Mouse (Mus musculus) embryonic stem cell, embryonic (primary cell): Measurements from ENCODE around the gene Abcc4.
"Not testable (repeated sequence)": the region's sequence is repeated elsewhere in the genome, so short reads cannot be mapped to it uniquely, and the experiment has no call there.

Experiments used
- CTCF ChIA-PET, 4 experiments: fragments of 300-600 bp in 2 of 4; fragments of 350-600 bp in 2 of 4; sonication (Branson Sonifier 250); formaldehyde crosslinking; loops; one replicate each; lab custom pipeline; 2022; ENCODE audit warnings: inconsistent platforms in 2 of 4; lab: Charles Lee
- POLR2A ChIA-PET, 4 experiments: fragments of 300-600 bp in 2 of 4; fragments of 350-600 bp in 2 of 4; sonication (Branson Sonifier 250); formaldehyde crosslinking; loops; one replicate each; lab custom pipeline; 2022; ENCODE audit warnings: antibody characterized with exemption in 4 of 4, inconsistent platforms in 1 of 4; lab: Charles Lee

Gene Abcc4

DNA sequence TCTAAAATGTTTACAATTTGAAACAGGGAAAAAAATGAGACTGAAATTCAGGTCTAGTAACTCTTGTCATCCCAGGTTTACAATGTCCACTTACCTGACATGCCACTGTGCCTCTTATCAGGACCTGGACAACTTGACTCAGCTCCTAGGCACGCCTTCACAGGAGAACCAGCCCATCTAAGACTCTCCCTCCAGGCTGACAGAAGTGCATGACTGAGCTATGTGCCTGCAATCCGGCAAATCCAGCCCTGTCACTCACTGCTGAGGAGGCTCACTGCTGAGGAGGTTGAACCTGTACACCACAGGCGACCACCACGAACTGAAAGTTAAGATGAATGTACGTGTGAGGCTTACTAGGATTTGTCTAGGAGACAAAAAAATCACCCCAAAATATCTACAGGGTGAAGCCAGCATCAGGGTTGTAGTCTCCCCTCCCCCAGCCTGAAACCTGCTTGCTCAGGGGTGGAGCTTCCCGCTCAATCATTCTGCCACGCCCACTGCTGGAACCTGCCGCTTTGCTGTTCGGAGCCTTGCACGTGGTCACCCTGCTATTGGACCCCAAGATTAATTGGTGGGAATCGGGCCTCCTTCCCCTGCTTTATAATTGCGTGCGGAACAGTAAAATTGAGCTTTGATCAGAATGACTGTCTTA is 63.0 kb downstream of the Abcc4 start:
- POLR2A ChIA-PET: interaction anchor here in 1 of 4 experiments (0.6 to 1.9 kb wide), 6 partner anchors 11 to 31 kb away, joined by 3 to 4 read pairs (median 3); no protein-coding TSS in a partner anchor
- CTCF ChIA-PET: not testable (repeated sequence)

DNA sequence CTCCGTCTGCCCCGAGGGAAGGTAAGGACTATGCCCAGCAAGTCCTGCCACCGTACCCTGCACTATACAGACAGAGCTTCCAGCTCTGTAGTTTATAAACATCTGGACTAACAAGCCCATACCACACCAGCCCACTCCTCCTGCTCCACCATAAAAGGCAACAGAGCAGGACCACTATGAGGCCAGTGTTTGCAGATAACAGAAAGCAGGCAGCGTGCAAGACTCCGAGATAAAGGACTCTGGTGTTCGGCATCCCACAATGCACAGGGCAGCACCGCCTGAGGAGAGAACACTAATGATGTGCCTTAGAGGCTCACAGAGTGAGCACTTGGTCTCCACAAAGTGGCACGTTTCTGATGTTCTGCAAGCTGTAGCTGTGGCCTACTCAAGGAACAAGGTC is 63.9 kb downstream of the Abcc4 start:
- POLR2A ChIA-PET: interaction anchor here in 1 of 4 experiments (1.1 to 1.9 kb wide), 4 partner anchors 10 to 18 kb away, joined by 3 to 4 read pairs (median 3); no protein-coding TSS in a partner anchor

DNA sequence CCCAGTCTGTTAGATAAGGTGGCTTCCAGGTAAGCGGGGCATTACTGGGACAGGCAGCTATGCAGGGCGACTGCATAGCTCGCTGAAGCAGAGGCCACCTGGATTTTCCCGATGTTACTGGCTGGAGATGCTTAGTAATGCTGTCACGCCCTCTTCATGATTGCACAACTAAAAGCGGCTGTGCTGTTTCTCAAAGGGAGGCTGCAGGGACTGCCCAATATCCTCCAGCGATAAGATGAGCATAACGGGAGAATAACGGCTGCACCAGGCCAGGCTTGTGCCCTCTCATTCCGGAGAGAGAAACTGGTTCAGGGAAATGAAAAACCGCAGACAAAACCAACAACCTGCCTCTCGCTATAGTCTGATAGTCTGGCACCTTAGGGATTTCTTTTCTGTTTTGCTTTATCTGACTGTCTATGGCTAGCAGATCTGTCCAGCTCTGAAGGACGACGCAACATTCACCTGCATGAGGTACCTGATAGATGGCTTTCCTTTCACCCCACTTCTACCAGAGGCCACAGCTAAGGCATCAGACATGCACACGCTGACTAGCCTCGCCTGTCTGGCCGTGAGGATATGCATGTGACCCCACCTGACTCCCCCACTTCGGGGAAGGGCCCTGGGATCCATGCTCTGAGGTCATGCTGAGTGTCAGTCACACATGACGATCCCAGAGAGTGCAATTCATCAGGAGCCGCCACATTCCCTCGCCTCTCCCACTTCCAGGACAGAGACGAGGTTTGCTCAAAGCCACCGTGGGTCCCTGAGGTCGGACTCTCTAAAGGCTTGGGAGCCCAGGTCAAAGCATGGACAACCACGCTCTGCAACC is 67.4 kb downstream of the Abcc4 start:
- CTCF ChIA-PET: interaction anchor here in 1 of 4 experiments (1.2 to 1.4 kb wide), 2 partner anchors 129 to 326 kb away, joined by 3 to 4 read pairs; no protein-coding TSS in a partner anchor
- POLR2A ChIA-PET: interaction anchor here in 3 of 4 experiments (1.0 to 2.5 kb wide), 7 partner anchors 11 to 402 kb away, joined by 3 to 12 read pairs (median 3); partner anchors contain the start of gene Sox21 (in 1 of the 3)

More for the DNA sequence above, 63.9 kb downstream of the Abcc4 start:
- CTCF ChIA-PET: no interaction called here

DNA sequence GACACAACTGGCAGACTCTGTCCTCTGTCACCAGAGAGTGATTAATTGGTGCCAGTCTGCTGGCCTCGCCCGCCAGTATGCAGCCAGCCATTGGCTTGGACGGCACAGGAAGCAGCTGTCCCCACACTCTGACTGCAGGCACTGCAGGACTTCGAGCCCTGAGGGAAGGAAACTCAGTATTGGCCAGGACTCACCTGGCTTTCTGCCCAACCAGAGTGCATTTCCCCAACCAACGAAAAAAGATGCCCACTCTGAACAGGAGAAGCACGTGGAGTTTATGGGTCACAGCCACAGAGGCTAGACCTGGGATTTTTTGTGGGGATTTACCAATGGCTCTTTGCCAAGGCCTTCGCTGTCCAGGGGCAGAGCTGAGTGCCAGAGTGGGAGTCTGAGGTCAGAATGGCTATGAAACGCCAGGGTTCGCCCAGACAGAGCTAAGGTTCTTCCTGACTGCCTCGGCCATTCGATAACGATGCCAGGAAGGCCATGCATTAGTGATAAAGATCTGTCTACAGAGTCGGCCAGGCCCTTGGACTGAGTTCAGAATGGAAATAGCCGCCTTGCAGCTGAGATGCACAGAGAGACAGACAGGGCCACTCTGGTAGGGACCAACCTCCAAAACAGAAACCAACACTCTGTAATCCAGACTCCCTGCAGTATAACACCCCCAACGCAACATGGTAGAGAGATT is 70.4 kb downstream of the Abcc4 start:
- ChIA-PET POLR2A (interaction anchor here in 1 of 4 experiments (0.6 kb wide), 1 partner anchor 23 kb away, joined by 3 read pairs; no protein-coding TSS in a partner anchor), CTCF (interaction anchor here in 1 of 4 experiments (0.6 kb wide), 1 partner anchor 42 kb away, joined by 5 read pairs; no protein-coding TSS in a partner anchor)

DNA sequence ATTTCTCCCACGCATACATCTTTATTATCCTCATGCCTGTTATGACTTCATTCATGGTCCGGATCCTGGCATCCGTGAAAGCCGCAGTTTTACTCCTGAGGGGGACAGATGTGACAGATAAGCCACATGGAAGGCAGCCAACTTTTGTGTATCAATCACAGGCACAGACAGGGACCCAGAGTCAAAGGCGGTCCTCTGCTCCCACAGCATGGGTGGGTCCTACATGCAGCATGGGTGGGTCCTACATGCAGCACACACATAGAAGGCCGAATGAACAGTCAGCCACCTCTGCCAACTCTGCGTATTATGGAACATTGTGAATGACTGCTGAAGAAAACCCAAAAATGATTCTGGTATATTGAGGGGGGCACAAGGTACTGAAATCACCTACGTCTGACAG is 76.4 kb downstream of the Abcc4 start:
- ChIA-PET POLR2A (no interaction called here), CTCF (no interaction called here)

DNA sequence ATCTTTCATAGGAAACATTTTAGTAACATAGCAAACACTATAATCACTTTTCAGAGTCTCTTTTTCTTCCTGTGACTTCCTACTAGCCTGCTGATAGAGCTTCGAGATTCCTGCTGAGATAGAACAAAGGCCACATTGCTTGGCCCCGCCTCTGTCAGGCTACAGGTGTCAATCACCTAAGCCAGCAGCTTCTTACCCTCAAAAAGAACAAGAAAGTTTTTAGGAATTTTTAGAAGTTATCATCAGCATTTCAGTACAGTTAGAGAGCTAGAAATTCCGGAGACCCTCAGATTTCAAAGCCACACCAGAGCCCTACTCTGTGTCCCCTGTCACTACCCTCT is 84.6 kb downstream of the Abcc4 start:
- ChIA-PET POLR2A (interaction anchor here in 2 of 4 experiments (0.7 to 1.6 kb wide), 6 partner anchors 10 to 100 kb away, joined by 3 to 5 read pairs (median 3); no protein-coding TSS in a partner anchor), CTCF (interaction anchor here in 1 of 4 experiments (1.4 kb wide), 1 partner anchor 147 kb away, joined by 5 read pairs; no protein-coding TSS in a partner anchor)

DNA sequence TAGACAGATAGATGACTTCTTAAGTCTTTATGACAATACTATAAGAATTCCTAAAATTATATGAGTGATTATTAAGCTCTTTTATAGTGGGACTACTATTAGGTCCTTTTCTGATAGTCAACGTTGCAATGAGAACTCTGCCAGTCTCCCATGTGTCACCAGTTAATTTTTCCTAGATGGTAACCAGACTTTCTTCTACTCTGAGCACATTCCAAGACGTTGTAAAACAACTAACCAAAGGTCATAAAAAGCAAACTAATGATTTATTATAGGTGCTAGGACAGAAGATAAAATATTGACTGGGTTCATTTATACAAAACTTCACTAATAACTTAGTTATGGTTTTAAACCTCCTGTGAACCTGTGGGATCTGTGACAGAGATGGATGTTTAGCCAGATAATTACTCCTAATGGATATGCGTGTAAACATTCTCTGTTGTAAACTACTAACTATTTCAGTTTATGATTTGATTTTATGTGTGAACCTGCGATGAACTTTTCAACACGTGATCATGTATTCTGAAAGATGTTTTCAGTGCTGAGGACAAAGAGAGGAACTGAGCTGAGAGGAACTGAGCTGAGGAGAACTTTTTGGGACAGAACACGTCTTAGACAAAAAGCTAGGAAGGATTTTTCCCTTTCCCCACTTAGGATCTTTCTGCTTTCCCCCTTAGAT is 85.1 kb downstream of the Abcc4 start:
- CTCF ChIA-PET: interaction anchor here in 1 of 4 experiments (1.4 kb wide), 1 partner anchor 147 kb away, joined by 5 read pairs; no protein-coding TSS in a partner anchor
- POLR2A ChIA-PET: interaction anchor here in 2 of 4 experiments (0.7 to 1.6 kb wide), 4 partner anchors 9 to 100 kb away, joined by 3 to 5 read pairs (median 4); no protein-coding TSS in a partner anchor

DNA sequence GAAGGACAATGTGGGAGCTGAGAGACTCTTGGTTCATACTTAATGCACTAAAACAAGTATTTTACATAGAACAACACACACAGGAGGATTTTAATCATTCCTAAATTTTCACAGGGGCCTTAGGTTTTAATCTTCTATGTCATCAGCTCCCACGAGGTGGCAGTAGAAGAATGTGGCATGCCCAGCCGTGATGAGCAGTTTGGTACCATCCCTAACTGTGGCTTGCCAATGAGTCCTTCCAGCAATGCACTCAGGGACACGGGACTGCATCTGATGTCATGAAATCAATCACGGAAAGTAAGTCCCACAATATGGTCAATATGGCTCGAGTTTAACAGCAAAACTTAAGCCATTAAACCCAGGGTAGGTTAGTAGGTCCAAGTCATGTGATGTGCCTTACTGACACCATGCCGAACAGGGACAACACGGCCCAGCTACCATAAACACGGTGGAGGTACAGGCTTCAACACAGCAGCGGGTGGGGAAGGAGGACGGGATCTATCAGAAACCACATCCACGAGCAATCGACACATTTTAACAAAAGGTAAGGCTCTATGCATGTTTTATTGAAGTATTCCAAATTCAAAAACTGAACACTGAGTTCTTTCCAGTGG is 89.2 kb downstream of the Abcc4 start:
- POLR2A ChIA-PET: interaction anchor here in 2 of 4 experiments (0.6 to 0.7 kb wide), 3 partner anchors 61 to 479 kb away, joined by 3 read pairs; no protein-coding TSS in a partner anchor
- CTCF ChIA-PET: interaction anchor here (0.7 to 2.8 kb wide), 8 partner anchors 149 to 202 kb away, joined by 3 to 7 read pairs (median 3); no protein-coding TSS in a partner anchor

DNA sequence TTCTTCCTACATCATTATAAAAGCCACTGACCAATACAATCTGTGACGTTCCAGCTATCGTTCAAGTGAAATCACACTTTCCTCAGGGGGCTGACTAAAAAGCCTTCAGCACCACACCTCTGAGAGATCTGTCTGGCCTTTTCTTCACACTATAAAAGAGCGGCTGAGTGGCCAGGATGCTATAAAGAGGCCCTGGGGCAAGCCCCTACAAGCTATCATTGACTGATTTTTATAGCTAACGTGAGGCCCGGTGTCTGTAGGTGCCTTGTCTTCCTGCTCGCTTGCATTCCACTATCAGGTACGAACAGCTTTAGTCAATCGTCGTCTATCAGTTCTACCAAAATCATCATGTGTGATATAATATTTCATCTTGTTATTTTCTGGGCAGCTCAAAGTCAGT is 92.3 kb downstream of the Abcc4 start:
- ChIA-PET CTCF (no interaction called here), POLR2A (interaction anchor here in 1 of 4 experiments (1.0 kb wide), 1 partner anchor 10 kb away, joined by 7 read pairs; no protein-coding TSS in a partner anchor)

DNA sequence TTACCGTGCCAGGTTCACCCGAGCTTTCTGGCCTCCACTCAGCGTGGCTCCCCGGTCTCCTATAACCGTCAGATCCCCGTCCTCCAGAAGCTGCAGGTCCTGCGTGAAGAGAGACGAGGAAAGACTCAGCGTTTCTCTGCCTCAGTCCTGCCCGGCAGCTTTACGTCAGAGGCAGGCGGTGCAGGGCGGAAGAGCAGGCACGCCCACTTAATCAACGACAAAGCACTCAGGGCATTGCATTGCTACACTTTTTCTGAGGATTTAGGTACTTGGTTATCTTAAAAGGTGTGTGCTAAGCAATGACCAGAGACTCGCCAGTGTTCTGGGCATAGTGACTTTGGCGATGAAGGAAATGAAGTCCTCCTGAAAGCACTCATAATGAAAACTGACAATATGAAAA is 94.3 kb downstream of the Abcc4 start:
- ChIA-PET POLR2A (interaction anchor here in 1 of 4 experiments (1.0 to 1.1 kb wide), 2 partner anchors 10 to 58 kb away, joined by 3 read pairs; no protein-coding TSS in a partner anchor), CTCF (interaction anchor here in 2 of 4 experiments (0.6 to 1.3 kb wide), 3 partner anchors 20 to 299 kb away, joined by 3 to 4 read pairs (median 3); no protein-coding TSS in a partner anchor)

DNA sequence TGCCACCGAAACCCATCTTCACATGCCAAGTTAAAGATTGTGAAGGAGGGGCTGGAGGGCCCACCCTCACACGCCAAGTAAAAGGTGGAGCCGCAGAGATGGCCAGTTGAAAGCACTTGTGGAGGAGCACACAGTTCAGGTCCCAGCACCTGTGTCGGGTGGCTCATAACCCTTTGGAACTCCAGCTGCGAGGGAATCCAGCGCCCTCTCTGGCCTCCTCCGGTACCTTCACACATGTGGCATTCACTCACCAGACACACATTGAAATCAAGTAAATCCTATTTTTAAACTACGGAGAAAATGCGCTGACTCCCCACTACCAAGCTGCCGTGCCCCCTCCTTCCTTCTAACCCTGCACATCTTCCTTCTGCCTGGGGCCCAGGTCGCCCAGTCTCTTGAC is 95.2 kb downstream of the Abcc4 start:
- POLR2A ChIA-PET: no interaction called here
- CTCF ChIA-PET: no interaction called here

DNA sequence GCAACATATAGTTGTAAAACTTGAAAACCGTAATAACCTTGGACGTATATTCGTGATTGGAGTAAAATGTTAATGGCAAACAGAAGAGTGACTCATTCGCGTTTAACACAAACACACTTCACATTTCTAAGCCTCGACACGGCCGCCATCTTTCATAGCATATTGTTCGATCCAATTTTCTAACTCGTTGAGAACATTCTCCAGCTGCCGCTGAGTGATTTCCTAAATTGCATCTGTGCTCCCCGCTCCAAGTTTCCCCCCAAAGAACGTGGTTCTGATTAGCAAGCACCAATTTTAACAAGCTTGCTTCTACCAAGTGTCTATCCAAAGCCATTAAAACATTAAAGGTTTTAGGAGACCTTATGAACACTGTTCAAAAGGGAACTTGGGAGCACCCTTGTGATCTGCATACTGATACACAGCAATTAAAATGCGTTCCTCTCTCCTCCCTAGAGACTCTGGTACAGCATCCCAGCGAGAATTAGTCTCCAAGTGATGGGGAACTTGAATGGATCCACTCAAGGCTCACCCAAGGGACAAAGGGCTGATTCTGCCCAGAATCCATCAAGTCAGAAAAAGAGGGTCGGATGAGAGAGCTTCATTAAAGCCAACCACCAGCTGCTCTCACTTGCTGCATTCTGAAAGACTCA is 97.1 kb downstream of the Abcc4 start:
- POLR2A ChIA-PET: interaction anchor here in 1 of 4 experiments (0.9 to 1.9 kb wide), 6 partner anchors 9 to 100 kb away, joined by 3 to 5 read pairs (median 3); no protein-coding TSS in a partner anchor
- CTCF ChIA-PET: no interaction called here

DNA sequence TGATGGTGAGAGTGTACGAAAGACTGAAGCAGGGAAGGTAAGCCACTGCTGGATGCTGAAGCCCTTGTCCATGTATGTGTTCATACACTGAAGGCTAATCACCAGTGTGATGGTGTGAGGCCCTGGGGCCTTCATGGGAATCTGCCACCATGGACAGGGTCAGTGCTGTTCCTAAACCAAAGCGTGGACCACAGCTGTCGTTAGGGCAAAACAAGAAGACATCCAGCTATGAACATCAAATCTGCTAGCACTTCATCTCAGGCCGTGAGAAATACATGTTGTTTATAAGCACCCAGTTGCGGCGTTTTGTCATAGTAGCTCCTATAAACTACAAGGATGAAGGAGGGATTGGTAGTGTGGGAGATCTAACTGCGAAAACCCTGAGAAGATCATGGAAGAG is 97.7 kb downstream of the Abcc4 start:
- ChIA-PET POLR2A (interaction anchor here in 1 of 4 experiments (0.9 to 1.8 kb wide), 5 partner anchors 9 to 101 kb away, joined by 3 to 5 read pairs (median 3); no protein-coding TSS in a partner anchor), CTCF (no interaction called here)

DNA sequence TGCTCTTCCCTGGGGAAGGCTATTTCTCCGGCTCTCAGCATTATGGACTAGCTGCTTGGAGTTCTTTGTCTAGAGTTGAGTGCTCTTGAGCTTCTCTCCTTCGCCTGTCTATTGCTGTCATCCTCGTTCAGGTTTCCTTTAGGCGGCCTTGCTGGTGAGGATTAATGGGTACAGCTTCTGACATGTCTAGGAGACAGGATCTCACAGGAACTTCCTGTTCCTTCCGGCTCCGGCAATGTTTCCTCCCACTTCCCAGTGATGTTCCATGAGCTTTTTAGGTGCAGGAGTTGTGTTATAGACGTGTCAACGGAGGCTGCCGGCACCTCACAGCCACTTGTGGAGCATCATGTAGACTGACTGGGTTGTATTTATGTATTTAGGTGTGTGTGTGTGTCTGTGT is 99.5 kb downstream of the Abcc4 start:
- ChIA-PET CTCF (interaction anchor here in 1 of 4 experiments (1.1 kb wide), 1 partner anchor 198 kb away, joined by 3 read pairs; no protein-coding TSS in a partner anchor), POLR2A (interaction anchor here in 1 of 4 experiments (0.5 kb wide), 1 partner anchor 128 kb away, joined by 3 read pairs; no protein-coding TSS in a partner anchor)

DNA sequence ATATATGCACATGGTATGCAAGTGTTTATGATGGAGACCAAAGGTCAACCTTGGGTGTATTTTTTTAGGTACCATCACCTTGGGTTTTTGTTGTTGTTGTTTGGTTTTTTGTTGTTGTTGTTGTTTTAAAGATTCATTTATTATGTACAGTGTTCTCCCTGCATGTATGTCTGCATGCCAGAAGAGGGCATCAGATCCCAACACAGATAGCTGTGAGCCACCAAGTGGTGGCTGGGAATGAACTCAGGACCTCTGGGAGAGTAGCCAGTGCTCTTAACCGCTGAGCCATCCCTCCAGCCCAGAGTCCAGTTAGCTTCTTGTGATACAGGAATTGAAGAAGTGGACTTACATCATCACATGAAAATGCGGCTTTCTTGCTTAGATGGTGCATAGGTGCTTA is 101.1 kb downstream of the Abcc4 start:
- ChIA-PET POLR2A (interaction anchor here in 1 of 4 experiments (1.3 kb wide), 1 partner anchor 91 kb away, joined by 4 read pairs; no protein-coding TSS in a partner anchor), CTCF (interaction anchor here in 3 of 4 experiments (0.6 to 2.6 kb wide), 5 partner anchors 28 to 212 kb away, joined by 3 to 12 read pairs (median 4); no protein-coding TSS in a partner anchor)

DNA sequence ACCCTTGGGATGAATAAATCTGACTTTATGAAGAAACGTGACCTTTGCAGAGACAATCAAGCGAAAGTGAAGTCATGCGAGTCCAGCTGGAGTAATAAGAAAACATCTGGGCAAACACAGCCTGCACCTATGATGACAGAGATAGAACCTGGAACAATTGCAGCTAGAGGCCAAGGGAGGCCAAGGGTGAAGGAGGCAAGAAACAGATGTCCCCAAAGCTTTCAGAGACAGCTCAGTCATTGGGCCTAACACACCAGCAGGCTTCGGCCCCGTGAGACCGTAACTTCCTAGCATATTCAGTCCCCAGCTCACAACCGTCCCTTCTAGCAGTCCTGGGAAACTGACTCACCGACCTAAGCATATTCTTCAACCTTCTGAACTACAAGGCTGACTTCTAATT is 104.0 kb downstream of the Abcc4 start:
- ChIA-PET POLR2A (interaction anchor here in 1 of 4 experiments (1.0 kb wide), 1 partner anchor 20 kb away, joined by 3 read pairs; no protein-coding TSS in a partner anchor), CTCF (interaction anchor here in 1 of 4 experiments (1.9 kb wide), 1 partner anchor 11 kb away, joined by 5 read pairs; no protein-coding TSS in a partner anchor)
